Mouse (Mus musculus): ENCODE data around the gene Taco1.

GRCm38 (mm10) chr11:106053921-106054320, 11.9 kb upstream of the Taco1 start:
- TF ChIP-seq EP300 (IDR thresholded peaks at IDR 0.05; ENCODE audit: insufficient read depth, low read depth, low read length) = no peak
- no peak for TF ChIP-seq CTCF (IDR thresholded peaks at IDR 0.05)
